Mouse (Mus musculus) heart, embryonic 12.5 days (tissue): ENCODE data around the gene Tsga10ip. TPM values are rescaled to one million over a fixed set of nuclear protein-coding genes. Genes with fewer than 3 reads are reported as not detected.

Source experiments
- ATAC-seq: fragments of 200-750 bp; cut with Nextera tagmentation; 2 replicates; pipeline ENCODE4 v1.8.0; 2017; ENCODE audit warnings: moderate TSS enrichment, moderate library complexity; ENCODE audit not compliant: insufficient number of reproducible peaks, low FRiP score
- H3K27ac ChIP-seq: fragments of 300-500 bp; sonication (generic); 2 replicates; pipeline ENCODE4 v1.5.1; 2016; ENCODE audit warnings: mild to moderate bottlenecking, moderate library complexity; ENCODE audit not compliant: poor library complexity, severe bottlenecking
- H3K27me3 ChIP-seq: fragments of 300-500 bp; sonication (generic); replicated peaks from 2 replicates; pipeline ENCODE4 v1.6.1; 2016; ENCODE audit warnings: mild to moderate bottlenecking, moderate library complexity
- H3K36me3 ChIP-seq: fragments of 300-500 bp; sonication (generic); 2 replicates; pipeline ENCODE4 v1.6.1; 2016; ENCODE audit warnings: mild to moderate bottlenecking, moderate library complexity
- H3K4me1 ChIP-seq: fragments of 300-500 bp; sonication (generic); replicated peaks from 2 replicates; pipeline ENCODE4 v1.6.1; 2016; ENCODE audit warnings: mild to moderate bottlenecking
- H3K4me2 ChIP-seq: fragments of 300-500 bp; sonication (generic); 2 replicates; pipeline ENCODE4 v1.6.1; 2016; ENCODE audit warnings: mild to moderate bottlenecking, moderate library complexity
- H3K4me3 ChIP-seq: fragments of 300-500 bp; sonication (generic); 2 replicates; pipeline ENCODE4 v1.5.1; 2016; ENCODE audit warnings: mild to moderate bottlenecking
- H3K9ac ChIP-seq: fragments of 300-500 bp; sonication (generic); 2 replicates; pipeline ENCODE4 v1.6.1; 2016; ENCODE audit warnings: mild to moderate bottlenecking, moderate library complexity
- H3K9me3 ChIP-seq: fragments of 300-500 bp; sonication (generic); replicated peaks from 2 replicates; pipeline ENCODE4 v1.6.1; 2016; ENCODE audit warnings: mild to moderate bottlenecking, moderate library complexity
- WGBS: fragments of 180-500 bp; shearing (Covaris S2); methylation state at CpG from one replicate; pipeline ENCODE4 v1.1.7; 2016; 5-methylcytosine and 5-hydroxymethylcytosine counted together
- polyA plus RNA-seq: library from polyadenylated mRNA; unstranded; fragments of >200 nt; fragmentation: Nextera tagmentation; extraction: Ambion mirVana; gene quantifications from 2 replicates; pipeline ENCODE4 v1.2.1, GENCODE M21; 2016

Tsga10ip gene
- polyA plus RNA-seq, 1 experiment from 2014 or later: 1.7 TPM

DNA sequence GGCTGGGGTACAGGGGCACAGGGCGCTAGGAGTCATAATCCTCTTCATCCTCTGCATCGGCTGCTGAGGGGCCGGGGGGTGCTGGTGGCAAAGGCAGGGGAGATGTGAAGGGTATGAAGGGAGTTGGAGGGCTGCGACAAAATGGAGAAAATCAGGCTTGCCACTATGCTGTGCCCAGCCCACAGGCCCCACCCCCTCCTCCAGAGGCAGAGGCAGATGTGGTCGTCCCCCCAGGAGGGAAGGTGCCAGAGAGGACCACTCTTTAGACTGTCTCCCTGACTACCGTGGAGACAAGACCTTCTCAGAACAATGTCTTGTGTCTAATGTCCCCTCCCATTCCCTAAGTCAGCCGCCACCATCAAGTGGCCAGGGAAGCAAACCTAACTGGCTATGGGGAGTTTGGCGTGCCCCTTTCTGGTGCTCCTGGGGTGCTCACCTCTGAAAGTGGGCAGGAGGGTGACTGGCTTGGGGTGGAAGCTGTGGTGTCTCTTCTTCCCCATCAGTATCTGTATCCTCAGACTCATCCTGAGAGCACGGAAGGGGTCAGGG is 20.6 kb upstream of the Tsga10ip start:
- Histone ChIP-seq H3K4me1 (peaks cover 29% of the 10 kb centered on the region), H3K9me3 (no peaks in the 10 kb centered on the region), H3K27ac (no peak overlapping the region), H3K36me3 (peaks cover 57% of the 10 kb centered on the region), H3K27me3 (no peaks in the 10 kb centered on the region), H3K4me2 (peak overlapping the region; percentile 94), H3K4me3 (peak overlapping the region; percentile 89; the same call in 1 of the 2 replicates), H3K9ac (peak overlapping the region; percentile 91)
- no peak for ATAC-seq
- 85% methylated on average over 9 of the region's 9 CpGs for WGBS

DNA sequence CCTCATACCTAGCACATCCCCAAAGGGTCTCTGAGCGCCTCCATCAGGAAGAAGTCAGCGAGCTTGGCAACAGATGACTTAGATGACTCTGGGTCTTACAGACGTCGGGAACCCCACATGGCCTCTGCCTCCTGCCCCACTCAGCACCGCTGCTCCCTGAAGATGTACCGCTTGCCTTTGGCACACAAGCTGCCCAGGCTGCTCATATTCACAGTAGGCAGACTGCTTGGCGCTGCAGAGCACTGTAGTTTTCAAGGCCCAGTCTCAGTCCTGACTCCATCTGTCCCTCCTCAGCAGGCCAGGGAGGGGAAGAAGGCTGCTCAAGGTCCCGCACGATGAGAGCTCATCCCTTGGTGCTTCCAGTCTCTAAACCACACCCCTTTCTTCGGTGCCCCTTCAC is 19.9 kb upstream of the Tsga10ip start:
- peaks cover 29% of the 10 kb centered on the region for H3K4me1 ChIP-seq
- WGBS: 87% methylated on average over 10 of the region's 10 CpGs
- H3K36me3 ChIP-seq: peaks cover 53% of the 10 kb centered on the region
- no peak overlapping the region for H3K4me3 ChIP-seq
- no peak overlapping the region for H3K9ac ChIP-seq
- H3K27ac ChIP-seq: no peak overlapping the region
- H3K9me3 ChIP-seq: no peaks in the 10 kb centered on the region
- H3K27me3 ChIP-seq: no peaks in the 10 kb centered on the region
- no peak for ATAC-seq
- no peak overlapping the region for H3K4me2 ChIP-seq

DNA sequence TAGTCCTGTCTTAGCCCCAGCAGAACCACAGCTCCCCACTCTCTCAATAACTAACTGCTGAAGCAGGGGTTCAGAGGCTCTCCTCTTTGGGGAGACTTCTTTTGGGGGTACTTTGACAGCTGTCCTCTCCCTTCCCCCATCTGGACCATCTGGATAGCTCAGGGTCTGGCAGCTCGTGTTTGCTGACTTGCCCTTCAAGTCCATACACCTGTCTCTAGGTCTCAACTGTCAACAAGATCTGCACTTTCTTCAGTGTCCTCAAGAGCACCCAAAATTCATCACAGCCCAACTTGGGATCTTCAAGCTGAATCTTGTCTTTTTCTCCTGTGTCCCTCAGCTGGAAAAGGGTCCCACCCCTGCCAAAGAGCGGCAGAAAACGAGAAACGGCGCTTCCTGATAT is 19.5 kb upstream of the Tsga10ip start:
- Histone ChIP-seq H3K9ac (no peak overlapping the region), H3K27ac (no peak overlapping the region), H3K36me3 (peaks cover 48% of the 10 kb centered on the region)

DNA sequence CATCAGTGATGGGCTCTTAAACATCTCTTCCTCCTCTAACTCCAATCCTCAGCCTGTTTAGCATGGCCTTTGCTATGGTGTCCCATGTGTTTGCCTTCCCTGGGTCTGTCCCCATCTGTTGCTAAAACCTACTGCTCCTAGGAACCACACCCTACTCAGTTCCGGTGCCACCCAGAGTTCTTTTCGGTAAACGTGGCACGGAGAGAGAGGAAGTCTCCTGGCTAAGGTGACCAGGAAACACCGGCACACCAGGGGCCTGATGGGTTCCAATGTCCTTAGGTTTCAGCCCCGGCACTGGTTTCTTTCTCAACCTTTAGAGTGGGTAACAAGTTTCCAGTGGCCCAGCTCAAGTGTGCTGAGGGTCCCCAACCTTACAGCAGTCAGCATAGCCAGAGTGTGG is 18.3 kb upstream of the Tsga10ip start:
- Histone ChIP-seq H3K27me3 (no peaks in the 10 kb centered on the region), H3K4me2 (no peak overlapping the region), H3K9ac (no peak overlapping the region), H3K36me3 (peaks cover 39% of the 10 kb centered on the region), H3K9me3 (no peaks in the 10 kb centered on the region), H3K4me3 (no peak overlapping the region), H3K27ac (no peak overlapping the region), H3K4me1 (peaks cover 15% of the 10 kb centered on the region)
- no peak for ATAC-seq
- WGBS: 91% methylated on average over 6 of the region's 6 CpGs

More for the DNA sequence above, 19.5 kb upstream of the Tsga10ip start:
- Histone ChIP-seq H3K4me2 (no peak overlapping the region), H3K27me3 (no peaks in the 10 kb centered on the region), H3K4me3 (no peak overlapping the region), H3K9me3 (no peaks in the 10 kb centered on the region), H3K4me1 (peaks cover 27% of the 10 kb centered on the region)
- ATAC-seq: no peak
- WGBS: 88% methylated on average over 5 of the region's 5 CpGs

DNA sequence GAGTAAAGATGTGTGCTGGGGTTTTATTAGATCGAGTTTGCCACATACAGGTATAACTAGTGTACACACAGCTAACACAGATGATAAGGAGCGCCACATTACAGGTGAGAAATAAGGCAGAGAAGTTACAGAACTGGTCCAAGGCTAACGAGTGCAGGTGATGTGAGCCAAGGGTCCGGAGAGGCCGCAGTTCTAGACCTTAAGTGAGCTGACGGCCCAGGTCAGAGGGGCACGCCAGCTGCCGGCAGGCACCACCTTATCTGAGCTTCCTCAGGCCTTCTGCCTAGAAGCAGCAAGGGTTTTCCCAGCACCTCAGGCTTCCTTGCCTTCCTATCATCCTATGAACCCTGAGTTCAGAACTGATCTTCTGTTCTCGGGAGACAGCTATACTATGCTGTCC is 17.3 kb upstream of the Tsga10ip start:
- no peak overlapping the region; the same call in 1 of the 2 replicates for H3K9ac ChIP-seq
- 82% methylated on average over 9 of the region's 9 CpGs for WGBS
- no peaks in the 10 kb centered on the region for H3K9me3 ChIP-seq
- ATAC-seq: no peak
- no peak overlapping the region for H3K4me2 ChIP-seq
- no peaks in the 10 kb centered on the region for H3K27me3 ChIP-seq
- H3K27ac ChIP-seq: no peak overlapping the region
- peaks cover 39% of the 10 kb centered on the region for H3K36me3 ChIP-seq
- peaks cover 14% of the 10 kb centered on the region for H3K4me1 ChIP-seq
- no peak overlapping the region for H3K4me3 ChIP-seq

DNA sequence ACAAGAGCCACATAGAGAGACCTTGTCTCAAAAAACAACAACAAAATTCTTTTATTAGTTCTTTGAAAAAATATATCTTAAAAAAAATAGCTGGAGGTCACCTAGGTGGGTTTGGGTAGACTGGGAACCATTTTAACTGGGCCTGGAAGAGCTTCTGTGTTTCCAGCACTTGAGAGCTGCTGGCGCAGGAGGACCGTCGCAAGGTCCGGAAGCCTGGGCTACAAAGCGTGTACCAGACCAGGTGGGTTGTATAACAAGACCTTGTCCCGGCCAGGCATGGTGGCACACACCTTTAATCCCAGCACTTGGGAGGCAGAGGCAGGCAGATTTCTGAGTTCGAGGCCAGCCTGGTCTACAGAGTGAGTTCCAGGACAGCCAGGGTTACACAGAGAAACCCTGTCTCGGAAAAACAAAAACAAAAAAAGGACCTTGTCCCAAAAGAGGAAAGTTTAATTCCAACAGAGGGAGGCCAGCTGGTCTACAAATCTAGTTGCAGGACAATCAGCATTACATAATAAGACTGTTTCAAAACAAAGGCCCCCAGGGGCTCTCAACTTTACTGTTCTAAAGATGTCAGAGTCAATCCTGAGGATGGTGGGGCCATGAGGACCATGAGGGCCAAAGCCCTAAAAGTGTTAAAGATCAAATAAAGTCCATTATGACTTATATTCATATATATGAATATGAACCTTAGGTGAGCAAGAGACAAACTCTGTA is 16.6 kb upstream of the Tsga10ip start:
- H3K27ac ChIP-seq: no peak overlapping the region
- H3K9me3 ChIP-seq: no peaks in the 10 kb centered on the region
- H3K27me3 ChIP-seq: no peaks in the 10 kb centered on the region
- H3K4me1 ChIP-seq: peaks cover 17% of the 10 kb centered on the region
- no peak overlapping the region for H3K4me3 ChIP-seq
- no peak for ATAC-seq
- peaks cover 39% of the 10 kb centered on the region for H3K36me3 ChIP-seq
- WGBS: 91% methylated on average over 8 of the region's 8 CpGs
- H3K4me2 ChIP-seq: no peak overlapping the region
- no peak overlapping the region for H3K9ac ChIP-seq

DNA sequence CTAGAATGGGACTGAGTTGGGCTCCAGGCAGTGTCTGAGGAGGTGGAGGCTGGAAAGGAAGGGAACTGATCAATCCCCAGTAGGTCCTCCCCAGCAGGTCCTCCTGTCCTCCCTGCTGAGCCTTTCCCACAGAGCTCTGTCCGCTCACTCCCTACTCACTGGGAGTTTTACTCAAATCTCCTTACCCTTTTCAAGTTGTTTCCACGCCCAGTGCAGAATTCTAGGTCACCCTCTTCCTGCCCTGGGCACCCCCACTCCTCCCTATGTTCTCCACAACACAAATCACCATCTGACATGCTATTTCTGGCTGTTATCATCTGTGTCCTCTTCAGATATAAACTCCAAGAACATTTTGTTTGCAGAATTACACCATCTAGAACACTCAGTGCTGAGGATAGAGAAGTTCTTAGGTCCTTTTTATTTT is 12.2 kb upstream of the Tsga10ip start:
- no peaks in the 10 kb centered on the region for H3K9me3 ChIP-seq
- H3K27me3 ChIP-seq: no peaks in the 10 kb centered on the region
- H3K4me3 ChIP-seq: no peak overlapping the region
- no peak overlapping the region for H3K4me2 ChIP-seq
- H3K36me3 ChIP-seq: peaks cover 2% of the 10 kb centered on the region
- no peak overlapping the region for H3K9ac ChIP-seq
- peaks cover 9% of the 10 kb centered on the region for H3K4me1 ChIP-seq
- H3K27ac ChIP-seq: no peak overlapping the region
- WGBS: 57% methylated on average over 2 of the region's 2 CpGs
- no peak for ATAC-seq

GRCm38 (mm10) chr19:5413840-5414239 is 11.5 kb upstream of the Tsga10ip start:
- Histone ChIP-seq H3K4me2 (no peak overlapping the region), H3K9me3 (no peaks in the 10 kb centered on the region), H3K4me1 (peaks cover 10% of the 10 kb centered on the region), H3K27ac (no peak overlapping the region), H3K4me3 (no peak overlapping the region), H3K36me3 (no peaks in the 10 kb centered on the region), H3K27me3 (no peaks in the 10 kb centered on the region), H3K9ac (no peak overlapping the region)
- no peak for ATAC-seq
- 72% methylated on average over 4 of the region's 4 CpGs for WGBS

- no peaks in the 10 kb centered on the region for H3K36me3 ChIP-seq
- no peak overlapping the region for H3K27ac ChIP-seq
- no peak overlapping the region for H3K4me3 ChIP-seq
- no peak overlapping the region for H3K4me2 ChIP-seq
- H3K9me3 ChIP-seq: no peaks in the 10 kb centered on the region
- H3K27me3 ChIP-seq: no peaks in the 10 kb centered on the region
- no peak for ATAC-seq
- H3K4me1 ChIP-seq: peaks cover 26% of the 10 kb centered on the region
- WGBS: 62% methylated on average over 5 of the region's 5 CpGs
- no peak overlapping the region for H3K9ac ChIP-seq
Measured at GRCm38 (mm10) chr19:5411961-5412360, 9.6 kb upstream of the Tsga10ip start.

- Histone ChIP-seq H3K27me3 (no peaks in the 10 kb centered on the region), H3K9me3 (no peaks in the 10 kb centered on the region), H3K9ac (no peak overlapping the region), H3K4me2 (no peak overlapping the region), H3K4me3 (no peak overlapping the region), H3K27ac (no peak overlapping the region), H3K36me3 (no peaks in the 10 kb centered on the region), H3K4me1 (peaks cover 29% of the 10 kb centered on the region)
- ATAC-seq: no peak
- WGBS: 73% methylated on average over 5 of the region's 5 CpGs
Measured at GRCm38 (mm10) chr19:5410641-5411040, 8.3 kb upstream of the Tsga10ip start.

GRCm38 (mm10) chr19:5409068-5409467 is 6.7 kb upstream of the Tsga10ip start:
- H3K4me3 ChIP-seq: no peak overlapping the region
- H3K4me2 ChIP-seq: no peak overlapping the region
- no peak overlapping the region; the same call in 1 of the 2 replicates for H3K27ac ChIP-seq
- peaks cover 25% of the 10 kb centered on the region for H3K4me1 ChIP-seq
- H3K27me3 ChIP-seq: no peaks in the 10 kb centered on the region
- H3K36me3 ChIP-seq: no peaks in the 10 kb centered on the region
- ATAC-seq: no peak
- H3K9me3 ChIP-seq: no peaks in the 10 kb centered on the region
- 80% methylated on average over 5 of the region's 5 CpGs for WGBS
- H3K9ac ChIP-seq: 0 out of 2 replicates have a peak overlapping the region, but pooled peaks have one; percentile 11
